Mouse (Mus musculus) cerebellum, adult 2 months (tissue): ENCODE results near the gene Ncoa5. TPM values are rescaled to one million over a fixed set of nuclear protein-coding genes. Genes with fewer than 3 reads are reported as not detected.

ENCODE experiments used
- DNase-seq, 2 experiments: peaks; one replicate each; pipeline ENCODE4 v3.0.0; 2021
- H3K27ac ChIP-seq: fragments of 200-500 bp; 2 replicates; pipeline ENCODE4 v1.5.1; 2012; ENCODE audit warnings: low read length, control low read depth, inconsistent platforms; ENCODE audit not compliant: insufficient read depth
- H3K27me3 ChIP-seq: fragments of 200-500 bp; 2 replicates; pipeline ENCODE4 v1.6.1; 2012; ENCODE audit warnings: inconsistent platforms, mild to moderate bottlenecking, low read length, moderate library complexity; ENCODE audit not compliant: control insufficient read depth, insufficient read depth
- H3K4me1 ChIP-seq: fragments of 200-500 bp; 2 replicates; pipeline ENCODE4 v1.6.1; 2011; ENCODE audit warnings: low read length; ENCODE audit not compliant: control insufficient read depth, insufficient read depth
- H3K4me3 ChIP-seq: fragments of 200-500 bp; replicated peaks from 2 replicates; pipeline ENCODE3; 2011; ENCODE audit warnings: mild to moderate bottlenecking, low read depth, low read length, control low read depth; ENCODE audit not compliant: insufficient read depth
- CTCF ChIP-seq: fragments of 200-500 bp; IDR thresholded peaks from 2 replicates; pipeline ENCODE4 v1.5.1; 2011; ENCODE audit warnings: low read depth, mild to moderate bottlenecking, control low read depth, low read length, moderate library complexity, borderline replicate concordance; ENCODE audit not compliant: insufficient read depth
- POLR2A ChIP-seq: fragments of 200-500 bp; IDR thresholded peaks from 2 replicates; pipeline ENCODE4 v1.6.1; 2011; ENCODE audit warnings: low read length, control low read depth, borderline replicate concordance; ENCODE audit not compliant: insufficient read depth
- WGBS: fragments of 180-500 bp; shearing (Covaris S2); methylation state at CpG from one replicate; pipeline ENCODE4 v1.1.7; 2018; 5-methylcytosine and 5-hydroxymethylcytosine counted together
- polyA plus RNA-seq: library from polyadenylated mRNA; depleted of rRNA; stranded (reverse); fragments of >200 nt; gene quantifications from 2 replicates; pipeline ENCODE4 v1.2.3, GENCODE M21; 2012

Gene Ncoa5
- polyA plus RNA-seq, 1 experiment = 54.9 TPM

- no peak for TF ChIP-seq POLR2A
- TF ChIP-seq CTCF = no peak
- peak; percentile 49 to 63 for DNase-seq
- 29% methylated on average over 52 of the region's 52 CpGs for WGBS
- Histone ChIP-seq H3K4me3 (no peak overlapping the region), H3K27me3 (no peaks in the 10 kb centered on the region), H3K4me1 (peaks cover 38% of the 10 kb centered on the region), H3K27ac (no peak overlapping the region)
These were observed 36.8 kb downstream of the Ncoa5 start for GRCm38 (mm10) chr2:164997721-164998428.

GRCm38 (mm10) chr2:164996848-164997720, 37.6 kb downstream of the Ncoa5 start:
- Histone ChIP-seq H3K4me1 (peaks cover 36% of the 10 kb centered on the region), H3K27ac (no peak overlapping the region), H3K27me3 (no peaks in the 10 kb centered on the region), H3K4me3 (no peak overlapping the region)
- DNase-seq = peak; percentile 32 to 51
- 51% methylated on average over 49 of the region's 49 CpGs for WGBS
- TF ChIP-seq POLR2A (no peak), CTCF (no peak)

- peaks cover 36% of the 10 kb centered on the region for H3K4me1 ChIP-seq
- 31% methylated on average over 11 of the region's 11 CpGs for WGBS
- TF ChIP-seq POLR2A = no peak
- no peak for TF ChIP-seq CTCF
- no peak overlapping the region for H3K27ac ChIP-seq
- H3K27me3 ChIP-seq = no peaks in the 10 kb centered on the region
- peak; percentile 43 to 46 for DNase-seq
- H3K4me3 ChIP-seq = no peak overlapping the region
These were observed 38.7 kb downstream of the Ncoa5 start for GRCm38 (mm10) chr2:164995976-164996375.

GRCm38 (mm10) chr2:164994659-164995428, 39.8 kb downstream of the Ncoa5 start:
- peak; percentile 52 to 66 for DNase-seq
- H3K4me3 ChIP-seq = no peak overlapping the region
- 33% methylated on average over 21 of the region's 21 CpGs for WGBS
- TF ChIP-seq POLR2A = no peak
- no peak for TF ChIP-seq CTCF
- H3K27me3 ChIP-seq = no peaks in the 10 kb centered on the region
- H3K4me1 ChIP-seq = peaks cover 36% of the 10 kb centered on the region
- no peak overlapping the region for H3K27ac ChIP-seq

- Histone ChIP-seq H3K4me3 (no peak overlapping the region), H3K27ac (no peak overlapping the region), H3K27me3 (no peaks in the 10 kb centered on the region), H3K4me1 (peaks cover 36% of the 10 kb centered on the region)
- WGBS = 21% methylated on average over 11 of the region's 11 CpGs
- DNase-seq = peak; percentile 66 to 79
- TF ChIP-seq POLR2A (no peak), CTCF (no peak)
These were observed 40.5 kb downstream of the Ncoa5 start for GRCm38 (mm10) chr2:164994156-164994555.

GRCm38 (mm10) chr2:164991808-164992207, 42.9 kb downstream of the Ncoa5 start:
- H3K27ac ChIP-seq = no peak overlapping the region
- H3K4me1 ChIP-seq = peaks cover 44% of the 10 kb centered on the region
- DNase-seq = peak in 1 of 2 experiments; percentile 17
- H3K27me3 ChIP-seq = no peaks in the 10 kb centered on the region
- WGBS = 49% methylated on average over 10 of the region's 10 CpGs
- TF ChIP-seq POLR2A (no peak), CTCF (no peak)
- no peak overlapping the region for H3K4me3 ChIP-seq

- Histone ChIP-seq H3K27me3 (no peaks in the 10 kb centered on the region), H3K27ac (no peak overlapping the region), H3K4me3 (no peak overlapping the region), H3K4me1 (peaks cover 49% of the 10 kb centered on the region)
- DNase-seq = peak in 1 of 2 experiments; percentile 17
- WGBS = 74% methylated on average over 3 of the region's 3 CpGs
- TF ChIP-seq POLR2A (no peak), CTCF (no peak)
These were observed 43.6 kb downstream of the Ncoa5 start for GRCm38 (mm10) chr2:164991111-164991510.
